Mouse (Mus musculus) common myeloid progenitor, adult 5-6 weeks (primary cell): ENCODE measurements around the gene Dlg2. TPM values are rescaled to one million over a fixed set of nuclear protein-coding genes. Genes with fewer than 3 reads are reported as not detected.

Source experiments
- ATAC-seq: replicated peaks from 2 replicates; pipeline ENCODE4 v1.8.0; 2016; ENCODE audit warnings: low read depth, mild to moderate bottlenecking, moderate TSS enrichment, inconsistent platforms; ENCODE audit not compliant: poor library complexity, severe bottlenecking
- total RNA-seq: library from RNA; stranded (forward); fragments of 200-1000, 187-1606 nt; gene quantifications from 2 replicates; pipeline ENCODE4 v1.2.3, GENCODE M21; 2017

Gene Dlg2
- total RNA-seq, 1 experiment from 2014 or later: 1.6 TPM

DNA sequence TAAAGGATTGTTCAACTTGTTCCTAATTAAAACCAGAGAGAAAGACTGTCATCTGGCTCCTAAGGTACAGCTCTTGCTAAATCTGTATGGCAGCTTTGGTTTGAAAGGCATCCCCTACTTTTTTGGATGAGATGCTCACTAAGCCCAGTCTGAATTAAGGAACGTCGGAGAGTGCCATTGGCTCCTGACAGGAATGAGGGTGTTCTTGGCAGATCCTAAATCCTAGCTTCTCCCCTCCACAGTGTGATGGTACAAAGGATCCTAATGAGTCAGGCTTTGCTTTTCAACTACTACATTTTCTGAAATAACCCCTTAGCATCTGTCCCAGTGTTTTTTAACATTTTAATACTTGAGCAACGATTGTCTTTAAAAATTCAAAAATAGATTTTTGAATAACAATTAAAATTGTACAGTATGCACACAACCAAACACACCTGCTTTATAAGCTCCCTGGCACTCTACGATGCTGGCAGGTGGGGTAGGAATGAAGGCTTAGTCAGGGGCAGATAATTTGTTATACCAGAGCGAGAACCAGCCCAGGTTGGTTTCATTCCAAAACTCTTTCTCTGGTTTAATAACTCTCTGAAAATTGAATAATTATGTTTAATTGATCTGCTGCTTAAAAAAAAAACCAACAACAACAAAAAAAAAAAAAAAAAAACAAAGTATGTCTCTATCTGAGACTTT lies 1527.4 kb downstream of the Dlg2 start:
- ATAC-seq: no peak

DNA sequence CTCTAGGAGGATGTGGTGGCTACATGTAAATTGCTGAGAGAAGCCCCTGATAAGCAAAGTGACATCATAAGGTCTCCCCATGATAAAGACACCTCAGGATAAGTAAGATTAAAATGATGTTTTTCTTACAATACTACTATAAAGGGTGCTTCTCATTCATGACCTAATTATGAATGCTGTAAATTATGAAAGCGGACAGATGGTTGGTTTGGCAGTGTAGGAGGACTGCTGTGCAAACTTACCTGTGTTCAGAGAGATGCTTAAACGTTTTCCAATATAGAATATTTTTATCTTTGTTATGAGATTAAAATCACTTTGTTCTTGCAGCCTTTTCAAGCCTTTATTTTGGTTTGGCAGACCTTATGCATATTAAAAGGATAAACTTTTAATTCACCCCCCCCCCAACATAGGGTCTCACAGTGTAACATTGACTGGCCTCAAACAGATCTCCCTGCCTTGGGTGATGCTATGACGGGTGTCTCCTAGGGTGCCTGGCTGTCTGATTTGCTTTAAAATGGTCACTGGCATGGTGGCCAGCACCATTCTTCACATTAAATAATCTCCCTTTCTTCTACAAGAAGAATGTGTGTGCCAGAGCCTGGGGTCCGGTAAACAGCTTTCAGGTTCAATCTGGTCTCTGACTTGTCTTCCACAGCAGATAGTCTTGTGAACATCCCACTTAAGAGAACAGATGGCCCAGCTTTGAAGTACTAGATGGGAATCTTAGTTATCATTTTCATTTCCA lies 1529.4 kb downstream of the Dlg2 start:
- ATAC-seq: no peak

DNA sequence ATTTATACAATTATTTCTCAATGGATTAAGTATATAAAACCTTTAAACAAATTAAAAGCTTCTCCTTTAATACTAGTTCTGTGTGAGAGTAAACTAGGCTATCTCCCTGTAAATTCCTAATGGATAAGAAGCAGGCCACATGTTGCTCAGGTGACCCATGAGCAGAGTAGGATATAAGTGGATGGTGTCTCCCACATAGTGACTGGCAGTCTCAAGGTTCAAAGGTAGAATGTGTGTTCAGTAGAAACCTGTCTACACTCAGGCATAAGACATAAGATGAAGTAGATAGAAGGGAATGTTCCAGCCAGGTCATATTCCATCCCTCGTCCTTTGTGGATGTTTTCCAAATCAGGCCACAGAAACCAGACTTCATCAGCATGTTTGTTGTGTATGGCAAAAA lies 1532.2 kb downstream of the Dlg2 start:
- no peak for ATAC-seq

DNA sequence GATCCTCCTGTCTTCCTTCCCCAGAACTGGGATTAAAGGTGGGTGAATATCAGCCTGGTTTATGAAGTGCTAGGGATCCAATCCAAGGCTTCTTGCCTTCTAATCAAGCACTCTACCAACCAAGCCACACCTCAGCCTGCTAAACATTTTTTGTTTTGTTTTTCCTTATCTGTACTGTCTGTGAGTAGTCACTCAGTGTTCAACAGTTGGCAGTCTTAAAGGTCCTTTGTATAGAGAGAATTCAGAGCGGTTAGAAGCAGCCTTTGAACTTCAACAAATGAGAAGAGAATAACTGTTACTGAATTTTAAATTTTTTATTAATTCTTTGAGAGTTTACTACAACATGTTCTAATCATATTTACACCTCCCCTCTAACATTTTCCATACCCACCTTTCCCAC lies 1548.5 kb downstream of the Dlg2 start:
- ATAC-seq: no peak

DNA sequence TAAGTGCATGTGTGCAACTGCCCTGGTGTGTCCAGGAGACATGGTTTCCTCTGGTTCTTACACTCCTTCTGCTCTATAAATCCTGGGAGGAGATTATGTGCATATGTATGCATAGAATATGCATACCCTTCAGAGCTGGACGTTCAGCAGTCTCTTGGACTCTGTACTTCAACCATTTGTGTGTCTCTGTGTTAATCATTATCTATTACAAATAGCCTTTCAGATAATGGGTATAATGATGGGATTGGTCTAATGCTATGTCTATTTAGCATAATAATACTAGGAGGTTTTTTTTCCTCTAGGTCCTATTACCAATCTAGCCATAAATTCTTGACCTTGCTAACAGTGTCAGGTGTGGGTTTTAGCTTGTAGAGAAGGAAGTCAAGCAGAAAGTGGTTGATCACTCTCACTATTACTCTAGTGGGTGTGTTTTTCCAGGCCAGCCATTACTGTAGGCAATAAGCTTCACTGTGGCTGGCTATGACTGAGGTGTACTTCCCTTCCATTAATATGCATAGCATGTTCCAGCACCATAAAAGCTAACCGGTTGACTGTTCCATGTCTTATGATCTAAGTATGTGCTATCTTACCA lies 1549.1 kb downstream of the Dlg2 start:
- ATAC-seq: no peak

DNA sequence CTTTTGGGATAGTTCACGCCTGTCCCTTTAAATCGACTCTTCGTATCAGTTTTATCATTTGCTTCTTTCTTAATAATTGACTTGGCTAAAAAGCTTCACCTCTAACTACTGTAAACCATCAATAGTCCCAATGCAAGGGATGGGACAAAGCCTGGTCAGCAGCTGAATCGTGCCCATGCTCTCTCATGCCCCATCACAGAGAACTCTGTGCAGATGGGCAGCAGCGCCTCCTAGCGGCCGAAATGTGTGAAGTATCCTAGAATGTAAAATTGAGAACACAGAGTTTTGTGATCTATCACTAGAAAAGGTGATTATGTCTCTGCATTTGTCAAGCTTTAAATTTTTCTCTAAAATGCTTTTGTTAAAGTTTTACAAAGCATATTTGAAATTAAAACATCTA lies 1550.6 kb downstream of the Dlg2 start:
- ATAC-seq: peak; percentile 91

DNA sequence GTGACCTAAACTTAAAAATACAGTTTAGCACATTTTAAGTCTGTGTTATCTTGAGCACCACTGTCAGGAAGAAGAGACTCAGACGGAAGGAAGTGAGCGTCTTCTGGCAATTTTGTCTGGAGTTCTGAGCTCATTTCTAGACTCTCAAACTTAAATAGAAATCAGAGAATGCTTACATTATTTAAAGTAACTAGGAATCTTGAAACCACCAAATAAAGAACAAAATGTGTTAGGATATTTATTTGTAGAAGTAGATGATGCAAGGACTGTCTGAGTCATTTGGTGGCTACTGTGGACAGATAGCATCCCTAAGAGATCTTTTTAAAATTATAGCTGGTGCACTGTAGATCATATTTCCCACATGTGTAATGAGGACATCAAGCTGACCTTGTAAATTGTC lies 1557.8 kb downstream of the Dlg2 start:
- ATAC-seq: no peak

DNA sequence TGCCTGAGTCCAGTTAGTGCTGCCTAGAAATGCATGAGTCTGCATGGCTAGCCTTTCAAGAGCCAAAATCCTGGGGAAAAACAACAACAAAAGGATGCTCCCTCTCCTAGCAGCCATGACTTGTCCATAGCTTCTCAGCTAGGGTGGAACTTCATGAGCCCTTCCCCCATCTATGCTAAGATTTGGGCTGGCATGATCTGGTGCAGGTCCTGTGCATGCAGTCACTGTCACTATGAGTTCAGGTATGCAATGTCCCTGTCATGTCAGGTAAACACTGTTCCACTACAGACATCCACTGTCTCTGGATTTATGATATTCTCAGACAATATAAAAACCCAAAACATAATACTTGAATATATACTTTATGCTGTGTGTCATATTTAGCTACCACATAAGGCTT lies 1563.7 kb downstream of the Dlg2 start:
- ATAC-seq: no peak

DNA sequence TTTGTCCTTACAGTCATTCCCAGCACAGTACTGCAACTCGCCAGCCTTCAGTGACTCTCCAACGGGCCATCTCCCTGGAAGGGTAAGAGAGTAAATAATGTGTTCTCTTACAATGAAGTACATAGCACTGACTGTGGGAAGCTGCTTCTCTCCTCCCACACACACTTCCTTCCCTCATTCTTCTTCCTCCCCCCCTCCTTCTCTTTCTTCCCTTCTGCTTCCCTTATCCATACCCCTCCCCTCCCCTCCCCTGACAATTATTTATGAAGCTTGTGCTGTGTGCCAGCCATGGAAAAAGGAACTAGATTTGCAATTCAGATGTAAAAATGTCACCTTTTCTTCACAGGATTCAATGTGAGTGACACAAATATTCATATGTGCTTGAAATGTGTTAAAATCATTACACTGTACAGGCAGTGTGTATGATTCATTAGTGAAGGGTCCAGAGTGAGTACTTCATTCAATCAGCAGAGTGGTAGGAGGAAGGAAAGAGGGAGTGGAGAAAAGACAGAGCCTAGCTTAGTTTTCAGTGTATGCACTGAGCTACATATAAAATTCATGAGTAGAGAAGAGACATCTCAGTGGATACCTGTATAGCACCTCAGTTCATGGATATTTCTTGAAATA lies 1564.4 kb downstream of the Dlg2 start:
- ATAC-seq: no peak

DNA sequence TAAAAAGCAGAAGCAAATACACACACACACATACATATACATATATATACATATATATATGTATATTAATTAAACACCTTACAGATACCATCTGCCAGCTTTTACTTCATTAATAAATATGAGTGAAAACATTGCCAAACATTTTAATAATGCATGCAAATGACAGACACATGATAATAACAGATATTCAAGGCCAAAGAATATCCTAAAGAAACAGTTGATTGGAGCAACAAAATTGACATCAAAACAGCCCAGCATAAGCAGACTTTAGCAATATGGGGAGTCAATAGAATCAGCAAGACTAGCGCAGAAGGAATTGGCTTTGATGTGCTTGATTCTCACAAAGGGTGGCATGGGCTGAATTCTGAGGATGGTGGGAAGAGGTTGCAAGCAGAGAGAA lies 1568.5 kb downstream of the Dlg2 start:
- ATAC-seq: no peak

DNA sequence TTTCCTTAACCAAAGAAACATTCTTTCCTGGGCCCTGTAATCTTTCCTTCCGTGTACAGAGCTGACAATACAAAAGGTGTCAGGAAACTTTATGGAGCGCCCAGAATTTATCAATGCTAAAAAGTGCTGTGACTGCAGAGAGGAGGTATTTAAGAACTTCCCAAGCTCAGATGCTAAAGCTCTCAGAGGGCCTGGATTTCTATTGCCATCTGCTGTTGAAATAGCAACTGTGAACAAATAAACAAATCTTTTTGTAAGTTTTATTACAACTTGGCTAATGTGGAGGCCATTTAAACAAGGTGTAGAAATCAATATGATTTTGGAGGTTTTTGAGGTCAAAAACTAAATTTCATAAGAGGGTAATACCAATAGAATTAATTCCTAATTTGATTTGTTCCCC lies 1570.8 kb downstream of the Dlg2 start:
- ATAC-seq: no peak

DNA sequence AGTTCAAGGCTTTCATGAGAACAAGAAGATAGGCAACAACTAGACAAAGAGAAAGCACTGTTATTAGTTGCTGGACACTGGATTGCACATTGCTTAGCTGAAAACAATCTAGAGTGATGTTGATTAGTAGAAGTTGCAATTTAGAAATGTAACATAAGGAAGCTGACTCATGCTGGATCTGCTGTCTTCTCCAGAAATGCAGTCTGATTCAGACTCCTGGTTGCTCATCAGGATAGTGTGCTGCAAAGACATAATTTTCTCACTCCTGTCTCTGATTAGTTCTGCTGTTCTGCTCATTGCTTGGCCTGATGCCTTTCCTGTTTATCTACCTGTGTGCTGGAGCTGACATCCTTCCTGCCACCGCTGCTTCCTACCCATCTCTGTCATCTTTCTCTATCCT lies 1572.4 kb downstream of the Dlg2 start:
- no peak for ATAC-seq

DNA sequence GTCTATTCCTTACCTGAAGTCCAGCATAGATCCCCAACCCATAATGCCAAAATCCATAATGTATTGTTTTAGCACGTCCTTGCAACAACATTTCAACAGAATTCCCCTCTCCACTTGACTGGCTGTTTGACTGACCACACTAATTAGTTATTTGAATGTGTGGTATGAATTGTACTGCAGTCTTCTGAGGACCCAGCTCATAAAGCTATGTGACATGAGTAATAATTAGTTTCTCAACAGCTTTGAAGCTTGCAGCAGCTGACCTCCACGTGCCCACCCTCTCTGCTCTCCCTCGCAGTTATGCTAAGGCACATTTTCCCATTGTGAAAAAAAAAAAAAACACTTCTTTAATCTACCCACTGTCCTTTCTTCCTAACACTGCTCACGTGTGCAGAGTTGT lies 1590.4 kb downstream of the Dlg2 start:
- no peak for ATAC-seq

DNA sequence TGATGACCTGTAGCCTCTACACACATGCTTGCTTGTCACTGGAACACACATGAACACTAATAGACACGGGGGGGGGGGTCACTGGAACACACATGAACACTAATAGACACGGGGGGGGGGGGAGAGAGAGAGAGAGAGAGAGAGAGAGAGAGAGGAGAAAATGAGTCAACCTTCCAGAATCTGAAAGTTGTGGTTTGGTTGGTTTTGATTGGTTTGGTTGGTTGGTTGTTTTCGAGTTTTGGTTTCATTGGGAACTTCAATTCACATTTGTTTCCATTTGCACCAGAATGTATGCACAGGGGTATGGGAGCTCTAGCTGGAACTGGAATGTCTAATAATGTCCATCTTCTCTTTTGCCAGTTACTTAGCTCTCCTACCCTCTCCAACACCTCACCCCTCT lies 1611.0 kb downstream of the Dlg2 start:
- no peak for ATAC-seq

DNA sequence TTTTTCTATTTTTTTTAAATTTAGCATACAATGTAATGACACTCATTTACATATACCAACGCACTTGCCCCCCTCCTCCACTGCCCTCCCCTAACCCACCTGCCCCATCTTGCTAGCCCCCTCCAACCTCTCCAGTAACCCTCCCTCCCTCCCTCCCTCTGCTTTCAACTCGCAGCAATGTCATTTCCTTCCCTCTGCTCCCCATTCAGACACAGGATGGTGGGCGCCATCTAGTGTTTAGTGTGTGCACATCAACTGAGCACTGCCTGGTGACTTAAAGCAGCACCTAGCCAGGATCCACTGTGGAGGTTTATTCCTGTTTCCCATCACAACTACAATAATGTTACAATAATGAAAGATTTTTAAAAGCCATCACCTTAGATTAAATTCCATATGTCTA lies 1617.4 kb downstream of the Dlg2 start:
- ATAC-seq: peak; percentile 100

DNA sequence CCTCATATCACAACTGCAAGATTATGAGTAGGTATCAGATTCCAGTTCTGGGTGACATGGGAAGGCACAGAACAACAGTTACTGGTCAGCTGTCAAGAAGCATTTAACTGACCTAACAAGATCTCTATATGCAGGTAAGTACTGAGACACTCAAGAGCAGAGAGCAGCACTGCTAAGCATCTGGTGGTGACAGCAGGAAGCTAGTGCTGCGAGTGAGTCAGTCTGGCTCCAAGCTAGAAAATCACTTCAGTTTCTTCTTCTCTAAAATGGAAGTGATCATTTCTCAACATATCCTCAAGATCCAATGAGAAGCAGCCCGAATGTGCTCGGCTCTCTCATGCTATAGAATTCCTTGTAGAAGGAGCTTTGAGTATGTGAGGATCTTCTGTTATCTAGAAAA lies 1618.7 kb downstream of the Dlg2 start:
- ATAC-seq: no peak

DNA sequence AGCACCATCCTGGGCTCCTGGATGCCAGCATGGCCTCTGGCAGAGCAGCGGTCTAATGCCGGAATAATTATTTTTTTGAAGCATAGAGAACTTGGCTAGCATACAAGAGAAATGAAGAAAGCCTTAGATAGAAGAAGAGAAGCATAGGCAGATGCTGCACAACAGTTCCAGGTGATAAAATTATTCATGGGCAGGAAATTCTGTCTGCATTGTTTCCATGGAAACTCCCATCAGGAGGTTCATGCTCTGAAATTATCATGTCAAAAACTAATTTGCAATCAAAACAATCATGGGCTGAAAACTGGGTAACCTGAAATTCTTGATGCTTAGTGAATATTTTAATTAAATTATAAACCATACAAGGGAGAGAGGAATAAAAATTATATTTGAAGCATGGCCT lies 1624.4 kb downstream of the Dlg2 start:
- ATAC-seq: no peak

DNA sequence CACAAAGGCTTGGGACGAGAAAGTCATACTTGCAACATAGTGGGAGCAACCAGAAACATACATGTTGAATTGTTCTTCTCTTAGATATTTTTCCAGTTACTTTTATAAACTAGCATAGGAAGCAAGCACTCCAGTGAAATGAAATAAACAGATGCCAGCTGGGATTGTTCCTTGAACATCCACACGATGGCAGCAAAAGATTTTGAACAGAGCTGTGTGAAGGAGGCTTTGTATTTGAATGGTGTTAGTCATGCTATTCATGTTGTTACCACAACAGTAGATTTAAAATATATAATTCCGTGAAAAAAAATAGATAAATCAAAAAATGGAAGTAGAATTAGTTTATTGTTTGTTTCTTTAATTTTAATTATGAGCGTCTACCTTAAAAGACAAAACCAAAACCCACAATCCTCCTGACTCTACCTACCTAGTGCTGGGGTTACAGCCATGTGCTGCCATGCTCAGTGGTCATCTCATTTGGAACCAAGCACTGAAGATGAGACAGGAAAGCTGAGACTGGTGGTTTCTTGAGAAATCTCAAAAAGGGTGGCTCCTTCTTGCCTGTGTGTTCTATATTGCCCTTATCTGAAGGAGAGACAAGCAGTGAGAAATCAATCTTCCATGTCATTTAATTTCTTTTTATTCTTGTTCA lies 1626.5 kb downstream of the Dlg2 start:
- ATAC-seq: peak; percentile 95

DNA sequence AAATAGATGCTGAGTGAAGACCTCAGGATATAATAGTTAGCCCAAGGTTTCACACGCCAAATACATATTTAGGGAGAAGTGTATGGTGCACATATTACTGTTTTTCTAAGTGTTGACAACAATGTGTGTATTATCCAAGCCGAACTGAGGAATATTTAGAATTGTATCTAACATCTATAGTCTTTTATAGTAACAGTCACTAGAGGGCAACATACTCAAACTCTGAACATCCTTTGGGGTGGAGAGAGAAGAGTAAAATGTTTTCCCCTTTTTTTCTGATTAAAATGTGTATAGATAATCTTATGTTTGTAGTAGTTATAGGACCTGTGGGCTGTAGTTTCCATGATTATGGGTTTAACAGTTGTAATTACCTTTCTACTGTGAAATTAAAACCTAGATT lies 1629.0 kb downstream of the Dlg2 start:
- 0 out of 2 replicates have a peak, but pooled peaks have one; percentile 51 for ATAC-seq

DNA sequence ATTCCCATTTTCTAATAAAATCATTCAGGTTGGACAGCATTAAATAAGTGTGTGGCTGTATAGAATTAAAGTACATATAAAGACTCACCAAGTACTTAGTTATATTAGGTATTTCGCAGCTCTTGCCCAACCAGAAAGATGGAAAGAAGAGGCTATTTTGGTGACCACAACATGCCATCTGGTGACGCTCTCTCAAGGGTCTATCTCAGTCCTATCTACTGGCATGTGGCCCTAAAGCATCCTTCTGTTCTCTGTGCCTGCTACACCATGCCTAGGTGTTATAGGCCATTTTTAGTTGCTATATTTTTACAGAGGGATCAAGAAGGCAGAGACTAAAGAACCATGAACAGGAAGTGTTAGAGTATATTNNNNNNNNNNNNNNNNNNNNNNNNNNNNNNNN lies 1629.5 kb downstream of the Dlg2 start:
- no peak for ATAC-seq

DNA sequence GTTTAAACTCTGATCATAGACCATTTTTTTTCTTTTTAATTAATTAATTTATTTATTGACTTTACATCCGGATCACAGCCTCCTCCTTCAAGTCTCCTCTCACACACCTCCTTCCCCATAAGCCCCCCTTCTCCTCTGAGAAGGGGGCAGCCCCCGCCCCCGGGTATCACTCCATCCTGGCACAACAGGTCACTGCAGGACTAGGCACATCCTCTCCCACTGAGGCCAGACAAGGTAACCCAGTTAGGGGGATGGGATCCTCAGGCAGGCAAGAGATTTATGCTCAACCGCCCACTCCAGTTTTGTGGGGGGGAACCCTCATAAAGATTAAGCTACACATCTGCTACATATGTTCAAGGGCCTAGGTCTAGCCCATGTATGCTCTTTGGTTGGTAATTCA lies 1636.6 kb downstream of the Dlg2 start:
- no peak for ATAC-seq
